Mouse (Mus musculus) neutrophil, adult 5-6 weeks (primary cell): ENCODE data around the gene Tbx3. TPM values are rescaled to one million over a fixed set of nuclear protein-coding genes. Genes with fewer than 3 reads are reported as not detected.

Experiments used
- total RNA-seq: library from RNA; stranded (forward); fragments of 200-1000 nt; gene quantifications from 2 replicates; pipeline ENCODE4 v1.2.3, GENCODE M21; 2017

The Tbx3 gene
- total RNA-seq, 1 experiment from 2014 or later, result not detected

Other genes with a start within 250 kb of the Tbx3 start
- gene Tbx5, start 162.0 kb downstream of the Tbx3 start, total RNA-seq, result not detected in 2 replicates